Mouse (Mus musculus) testis, postnatal 14 days (tissue): ENCODE measurements around the gene Gm49352.
"Not testable (repeated sequence)": the region's sequence is repeated elsewhere in the genome, so short reads cannot be mapped to it uniquely, and the experiment has no call there.

ENCODE experiments used
- DNase-seq: peaks from one replicate; pipeline ENCODE4 v3.0.0; 2021; ENCODE audit warnings: low spot score

Gene Gm49352

DNA sequence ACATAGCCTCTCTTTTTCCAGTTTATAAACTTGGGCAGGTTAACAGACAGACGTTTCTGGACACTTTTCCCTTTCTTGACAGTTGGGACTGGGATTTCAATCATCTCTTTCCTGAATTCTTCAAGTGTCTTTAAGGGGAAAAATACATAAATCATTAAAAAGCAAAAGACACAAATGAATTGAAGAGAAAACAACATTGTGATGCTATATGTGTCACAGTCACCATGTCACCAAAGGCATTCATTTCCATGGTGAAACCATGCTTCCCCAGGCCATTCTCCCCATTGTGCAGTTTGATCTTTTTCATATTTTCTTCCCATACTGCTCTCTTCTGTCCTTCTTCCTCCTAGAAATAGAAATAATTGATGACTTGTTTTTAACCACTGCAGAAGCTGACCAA lies at the start of gene Gm49352:
TSS of gene Gm49352 (minus strand) at position 101 of the 400 bp plus-strand sequence.
- not testable (repeated sequence) for DNase-seq

DNA sequence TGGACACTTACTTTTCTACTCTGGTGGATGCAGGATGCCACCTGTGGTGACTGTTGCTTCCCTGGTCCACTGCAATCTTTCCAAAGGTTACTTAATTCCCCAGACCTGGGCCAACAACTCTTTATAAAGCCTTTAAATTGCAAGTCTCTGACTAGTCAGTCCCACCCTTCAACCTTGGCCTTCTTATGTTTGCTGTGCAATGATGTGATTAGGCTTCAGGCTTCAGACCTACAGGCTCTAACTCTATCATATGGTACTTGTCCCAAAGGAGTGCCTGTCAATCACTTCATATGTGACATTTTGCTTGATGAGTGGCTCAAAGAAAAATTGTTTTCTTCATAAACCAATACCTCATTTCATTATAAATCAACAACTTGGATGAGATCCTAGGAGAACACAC lies 2.1 kb upstream of the Gm49352 start, which contains the start of gene Cts3:
TSS of gene Cts3 (minus strand) at position 101 of the 400 bp plus-strand sequence.
- no peak for DNase-seq

DNA sequence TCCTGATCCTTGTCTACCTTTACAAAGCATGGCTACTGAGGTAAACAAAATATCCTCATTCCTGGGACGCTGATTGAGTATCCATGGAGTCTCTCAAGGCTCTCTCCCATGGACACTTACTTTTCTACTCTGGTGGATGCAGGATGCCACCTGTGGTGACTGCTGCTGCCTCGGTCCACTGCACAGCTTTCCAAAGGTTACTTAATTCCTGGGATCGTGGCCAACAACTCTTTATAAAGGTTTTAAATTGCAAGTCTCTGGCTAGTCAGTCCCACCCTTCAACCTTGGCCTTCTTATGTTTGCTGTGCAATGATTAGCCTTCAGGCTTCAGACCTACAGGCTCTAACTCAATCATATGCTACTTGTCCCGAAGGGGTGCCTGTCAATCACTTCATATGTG lies 26.3 kb downstream of the Gm49352 start, which contains the start of gene Ctsm:
TSS of gene Ctsm (minus strand) at position 209 of the 400 bp plus-strand sequence.
- DNase-seq = no peak
